Mouse (Mus musculus): Measurements from ENCODE around the gene Klk1b1. TPM values are rescaled to one million over a fixed set of nuclear protein-coding genes. Genes with fewer than 3 reads are reported as not detected.

The Klk1b1 gene
- polyA plus RNA-seq (2021; fragmentation: Nextera tagmentation) = not detected in 2 replicates
- long read RNA-seq, experiment 1 = 0 reads
- long read RNA-seq, experiment 2 = 0 reads

GRCm38 (mm10) chr7:43966451-43966850 is at the start of gene Klk1b1:
Gene Klk1b1, plus strand, starts transcription at chr7:43966751.

GRCm38 (mm10) chr7:43933440-43933839 is 33.1 kb upstream of the Klk1b1 start, which contains the start of gene Klk15:
Gene Klk15, plus strand, starts transcription at chr7:43933740.

GRCm38 (mm10) chr7:43950364-43950763 is 16.2 kb upstream of the Klk1b1 start, which contains the start of gene Klk1b8:
Gene Klk1b8, plus strand, starts transcription at chr7:43950664.

GRCm38 (mm10) chr7:43975761-43976160 is 9.2 kb downstream of the Klk1b1 start, which contains the start of gene Klk1b9:
Gene Klk1b9, plus strand, starts transcription at chr7:43976061.

GRCm38 (mm10) chr7:43995577-43995976 is 29.0 kb downstream of the Klk1b1 start, which contains the start of gene Klk1b11:
Gene Klk1b11, plus strand, starts transcription at chr7:43995877.

GRCm38 (mm10) chr7:44011868-44012267 is 45.3 kb downstream of the Klk1b1 start, which contains the start of gene Klk1b26:
Gene Klk1b26, plus strand, starts transcription at chr7:44012168.

Other genes with a start within 250 kb of the Klk1b1 start
- not detected in 2 replicates for gene Klk12, start 197.9 kb upstream of the Klk1b1 start, polyA plus RNA-seq (2021; fragmentation: Nextera tagmentation)
- not detected in 2 replicates for gene Klk11, start 192.1 kb upstream of the Klk1b1 start, polyA plus RNA-seq (2021; fragmentation: Nextera tagmentation)
- gene Klk10, start 185.7 kb upstream of the Klk1b1 start, polyA plus RNA-seq (2021; fragmentation: Nextera tagmentation) = 1.1 and 1.4 TPM in 2 replicates
- gene Klk9, start 174.9 kb upstream of the Klk1b1 start, polyA plus RNA-seq (2021; fragmentation: Nextera tagmentation) = 0.13 TPM in 1 of 2 replicates, not detected in the other
- 45.3 and 58.8 TPM in 2 replicates for gene Klk8, start 169.2 kb upstream of the Klk1b1 start, polyA plus RNA-seq (2021; fragmentation: Nextera tagmentation)
- 0.16 and 0.21 TPM in 2 replicates for gene Klk7, start 155.5 kb upstream of the Klk1b1 start, polyA plus RNA-seq (2021; fragmentation: Nextera tagmentation)
- 4.4 and 5.0 TPM in 2 replicates for gene Klk6, start 142.3 kb upstream of the Klk1b1 start, polyA plus RNA-seq (2021; fragmentation: Nextera tagmentation)
- 0.15 TPM in 1 of 2 replicates, not detected in the other for gene Klk5, start 124.8 kb upstream of the Klk1b1 start, polyA plus RNA-seq (2021; fragmentation: Nextera tagmentation)
- not detected in 2 replicates for gene Klk4, start 85.6 kb upstream of the Klk1b1 start, polyA plus RNA-seq (2021; fragmentation: Nextera tagmentation)
- not detected in 2 replicates for gene Klk15, start 33.0 kb upstream of the Klk1b1 start, polyA plus RNA-seq (2021; fragmentation: Nextera tagmentation)
- gene Klk1b8, start 16.1 kb upstream of the Klk1b1 start, polyA plus RNA-seq (2021; fragmentation: Nextera tagmentation) = not detected in 2 replicates
- gene Klk1b9, start 9.3 kb downstream of the Klk1b1 start, polyA plus RNA-seq (2021; fragmentation: Nextera tagmentation) = not detected in 2 replicates
- not detected in 2 replicates for gene Klk1b11, start 29.1 kb downstream of the Klk1b1 start, polyA plus RNA-seq (2021; fragmentation: Nextera tagmentation)
- gene Klk1b26, start 45.4 kb downstream of the Klk1b1 start, polyA plus RNA-seq (2021; fragmentation: Nextera tagmentation) = not detected in 2 replicates
- 0.16 and 0.28 TPM in 2 replicates for gene Klk1b27, start 85.5 kb downstream of the Klk1b1 start, polyA plus RNA-seq (2021; fragmentation: Nextera tagmentation)
- gene Klk1b21, start 135.6 kb downstream of the Klk1b1 start, polyA plus RNA-seq (2021; fragmentation: Nextera tagmentation) = not detected in 2 replicates
- not detected in 2 replicates for gene Klk1b22, start 145.9 kb downstream of the Klk1b1 start, polyA plus RNA-seq (2021; fragmentation: Nextera tagmentation)
- gene Klk1b16, start 170.0 kb downstream of the Klk1b1 start, polyA plus RNA-seq (2021; fragmentation: Nextera tagmentation) = not detected in 2 replicates
- 0.23 TPM in 1 of 2 replicates, not detected in the other for gene Klk1b24, start 221.5 kb downstream of the Klk1b1 start, polyA plus RNA-seq (2021; fragmentation: Nextera tagmentation)
- not detected in 2 replicates for gene Klk1b3, start 231.4 kb downstream of the Klk1b1 start, polyA plus RNA-seq (2021; fragmentation: Nextera tagmentation)
- gene Klk1b4, start 240.7 kb downstream of the Klk1b1 start, polyA plus RNA-seq (2021; fragmentation: Nextera tagmentation) = not detected in 2 replicates
- not detected in 2 replicates for gene Klk1b5, start 249.2 kb downstream of the Klk1b1 start, polyA plus RNA-seq (2021; fragmentation: Nextera tagmentation)